Mouse (Mus musculus) midbrain, embryonic 15.5 days (tissue): ENCODE results near the gene 1700013G24Rik. TPM values are rescaled to one million over a fixed set of nuclear protein-coding genes. Genes with fewer than 3 reads are reported as not detected.

ENCODE experiments used
- ATAC-seq: fragments of 200-750 bp; cut with Nextera tagmentation; replicated peaks from 2 replicates; pipeline ENCODE4 v1.8.0; 2017; ENCODE audit warnings: moderate TSS enrichment
- H3K27ac ChIP-seq: fragments of 300-500 bp; sonication (generic); 2 replicates; pipeline ENCODE4 v1.5.1; 2015; ENCODE audit warnings: mild to moderate bottlenecking, inconsistent platforms
- H3K27me3 ChIP-seq: fragments of 300-500 bp; sonication (generic); replicated peaks from 2 replicates; pipeline ENCODE4 v1.6.1; 2015; ENCODE audit warnings: inconsistent platforms
- H3K36me3 ChIP-seq: fragments of 300-500 bp; sonication (generic); replicated peaks from 2 replicates; pipeline ENCODE4 v1.6.1; 2015; ENCODE audit warnings: inconsistent platforms
- H3K4me1 ChIP-seq: fragments of 300-500 bp; sonication (generic); 2 replicates; pipeline ENCODE4 v1.6.1; 2015; ENCODE audit warnings: inconsistent platforms
- H3K4me2 ChIP-seq: fragments of 300-500 bp; sonication (generic); 2 replicates; pipeline ENCODE4 v1.6.1; 2015; ENCODE audit warnings: inconsistent platforms, mild to moderate bottlenecking, moderate library complexity
- H3K4me3 ChIP-seq: fragments of 300-500 bp; sonication (generic); 2 replicates; pipeline ENCODE4 v1.5.1; 2015; ENCODE audit warnings: mild to moderate bottlenecking, inconsistent platforms
- H3K9ac ChIP-seq: fragments of 300-500 bp; sonication (generic); 2 replicates; pipeline ENCODE4 v1.6.1; 2015; ENCODE audit warnings: mild to moderate bottlenecking, inconsistent platforms
- H3K9me3 ChIP-seq: fragments of 300-500 bp; sonication (generic); 2 replicates; pipeline ENCODE4 v1.6.1; 2016; ENCODE audit warnings: inconsistent platforms
- WGBS: fragments of 180-500 bp; shearing (Covaris S2); methylation state at CpG from one replicate; pipeline ENCODE4 v1.1.7; 2015; ENCODE audit warnings: mixed read lengths; 5-methylcytosine and 5-hydroxymethylcytosine counted together
- polyA plus RNA-seq: library from polyadenylated mRNA; unstranded; fragments of >200 nt; fragmentation: Nextera tagmentation; extraction: Ambion mirVana; gene quantifications from 2 replicates; pipeline ENCODE4 v1.2.1, GENCODE M21; 2015

The 1700013G24Rik gene
- polyA plus RNA-seq, 1 experiment from 2014 or later, result not detected

DNA sequence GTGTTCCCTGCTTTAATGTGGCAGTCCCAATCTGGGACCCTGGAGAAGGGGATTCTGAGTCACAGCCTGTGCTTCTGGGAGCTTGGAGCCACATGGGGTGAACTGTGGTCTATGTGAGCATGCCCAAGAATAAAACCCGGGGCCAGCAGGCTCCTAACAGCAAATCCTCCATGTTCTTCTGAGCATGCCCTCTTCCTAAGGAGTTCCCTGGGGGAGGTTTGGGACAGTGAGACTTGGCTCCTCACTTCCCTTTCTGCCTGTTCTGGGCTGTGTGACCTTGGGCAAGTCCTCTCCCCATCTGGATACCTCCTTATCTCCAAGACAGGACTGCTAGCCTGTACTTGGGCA, 27.9 kb downstream of the 1700013G24Rik start:
- Histone ChIP-seq H3K4me2 (no peak overlapping the region), H3K9me3 (no peaks in the 10 kb centered on the region), H3K27me3 (no peaks in the 10 kb centered on the region), H3K9ac (no peak overlapping the region), H3K36me3 (no peaks in the 10 kb centered on the region), H3K4me3 (no peak overlapping the region), H3K27ac (no peak overlapping the region), H3K4me1 (peaks cover 16% of the 10 kb centered on the region)
- WGBS, result 14% methylated on average over 1 of the region's 1 CpGs
- no peak for ATAC-seq

GRCm38 (mm10) chr4:137481381-137482030, 28.4 kb downstream of the 1700013G24Rik start:
- no peaks in the 10 kb centered on the region for H3K27me3 ChIP-seq
- no peak overlapping the region for H3K4me2 ChIP-seq
- no peak overlapping the region for H3K4me3 ChIP-seq
- ATAC-seq, result no peak
- H3K9ac ChIP-seq, result no peak overlapping the region
- 69% methylated on average over 13 of the region's 13 CpGs for WGBS
- no peaks in the 10 kb centered on the region for H3K36me3 ChIP-seq
- no peaks in the 10 kb centered on the region for H3K9me3 ChIP-seq
- H3K27ac ChIP-seq, result no peak overlapping the region
- H3K4me1 ChIP-seq, result peaks cover 20% of the 10 kb centered on the region

- H3K9ac ChIP-seq, result no peak overlapping the region
- no peak for ATAC-seq
- H3K36me3 ChIP-seq, result no peaks in the 10 kb centered on the region
- no peaks in the 10 kb centered on the region for H3K9me3 ChIP-seq
- H3K27ac ChIP-seq, result no peak overlapping the region
- peaks cover 28% of the 10 kb centered on the region for H3K4me1 ChIP-seq
- no peak overlapping the region for H3K4me2 ChIP-seq
- 83% methylated on average over 16 of the region's 16 CpGs for WGBS
- H3K27me3 ChIP-seq, result no peaks in the 10 kb centered on the region
- H3K4me3 ChIP-seq, result no peak overlapping the region
Observed at GRCm38 (mm10) chr4:137483871-137484270, 30.8 kb downstream of the 1700013G24Rik start.

DNA sequence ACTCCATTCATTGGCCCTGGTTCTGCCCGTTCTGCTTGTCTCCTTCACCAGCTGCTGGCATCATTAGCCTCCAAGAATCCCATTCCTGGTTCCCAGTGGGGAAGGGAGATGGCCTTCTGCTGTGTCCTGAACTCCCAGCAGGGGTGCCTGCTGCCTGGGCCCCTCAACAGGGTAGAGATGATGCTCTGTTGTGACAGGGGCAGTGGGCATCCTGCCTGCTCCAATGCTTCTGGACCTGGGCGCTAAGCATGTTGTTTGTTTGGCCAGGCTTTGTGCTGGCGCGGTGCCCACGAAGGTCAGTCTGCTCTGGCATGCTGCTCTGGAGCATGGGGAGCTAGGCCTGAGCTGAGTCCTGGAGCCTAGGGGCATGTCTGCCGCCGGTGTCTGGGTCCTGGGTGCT, 31.5 kb downstream of the 1700013G24Rik start:
- 72% methylated on average over 7 of the region's 7 CpGs for WGBS
- peaks cover 31% of the 10 kb centered on the region for H3K4me1 ChIP-seq
- no peak for ATAC-seq

GRCm38 (mm10) chr4:137485258-137485960, 32.3 kb downstream of the 1700013G24Rik start:
- Histone ChIP-seq H3K4me1 (peaks cover 28% of the 10 kb centered on the region), H3K9me3 (no peaks in the 10 kb centered on the region), H3K27ac (no peak overlapping the region), H3K4me3 (no peak overlapping the region), H3K27me3 (no peaks in the 10 kb centered on the region), H3K36me3 (no peaks in the 10 kb centered on the region), H3K9ac (no peak overlapping the region), H3K4me2 (no peak overlapping the region)
- no peak for ATAC-seq
- 51% methylated on average over 14 of the region's 14 CpGs for WGBS

More for the DNA sequence above, 31.5 kb downstream of the 1700013G24Rik start:
- Histone ChIP-seq H3K27ac (no peak overlapping the region), H3K4me3 (no peak overlapping the region), H3K36me3 (no peaks in the 10 kb centered on the region), H3K9me3 (no peaks in the 10 kb centered on the region), H3K9ac (no peak overlapping the region), H3K4me2 (no peak overlapping the region), H3K27me3 (no peaks in the 10 kb centered on the region)

DNA sequence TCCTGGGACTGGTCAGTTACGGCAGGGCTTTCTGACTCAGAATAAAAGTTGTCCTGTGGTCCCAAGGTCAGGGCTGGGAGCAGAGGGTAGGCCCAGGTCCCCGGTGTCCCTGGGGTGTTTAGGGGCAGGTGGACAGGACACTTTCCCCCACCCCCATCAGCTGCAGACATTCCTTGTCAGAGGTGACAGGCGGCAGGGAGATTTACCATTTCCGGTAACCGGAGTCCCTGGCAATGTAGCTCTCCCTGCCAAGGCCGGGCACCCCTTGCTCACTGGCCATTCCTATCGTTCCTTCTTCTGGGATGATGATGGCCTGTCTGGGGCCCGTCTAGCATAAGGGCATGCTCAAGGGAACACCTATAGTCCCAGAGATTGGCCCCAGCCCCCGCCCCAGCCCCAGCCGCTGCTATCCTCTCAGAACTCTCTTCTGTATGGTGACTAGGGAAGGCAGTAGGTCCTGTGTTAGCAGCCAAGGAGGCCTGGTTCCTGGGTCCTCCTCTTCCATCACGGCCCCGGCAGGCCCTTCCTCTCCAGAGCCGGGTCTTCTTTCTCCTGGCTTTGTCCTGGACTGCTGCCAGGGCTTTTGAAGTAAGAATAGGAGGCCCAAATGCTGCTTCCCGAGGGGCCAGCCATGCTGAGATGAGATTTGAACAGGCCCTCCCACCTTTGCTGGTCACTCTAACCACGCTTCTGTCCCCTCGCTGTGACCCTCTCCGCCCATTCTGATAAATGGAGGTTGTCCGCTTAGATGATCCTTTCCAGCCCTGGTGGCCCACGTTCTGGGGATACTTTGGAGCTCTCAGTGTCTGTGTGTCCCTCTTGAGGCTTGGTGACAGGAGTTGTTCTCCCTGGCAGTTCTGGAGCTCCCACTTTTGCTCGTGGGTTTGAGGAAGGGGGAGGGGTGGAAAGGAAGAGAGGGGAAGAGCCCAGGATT, 33.3 kb downstream of the 1700013G24Rik start:
- H3K4me1 ChIP-seq, result peaks cover 28% of the 10 kb centered on the region
- 43% methylated on average over 20 of the region's 20 CpGs for WGBS
- no peak overlapping the region for H3K9ac ChIP-seq
- no peaks in the 10 kb centered on the region for H3K27me3 ChIP-seq
- H3K9me3 ChIP-seq, result no peaks in the 10 kb centered on the region
- H3K4me3 ChIP-seq, result no peak overlapping the region
- H3K36me3 ChIP-seq, result no peaks in the 10 kb centered on the region
- ATAC-seq, result no peak
- no peak overlapping the region for H3K27ac ChIP-seq
- no peak overlapping the region for H3K4me2 ChIP-seq

- ATAC-seq, result no peak
- no peak overlapping the region for H3K9ac ChIP-seq
- H3K36me3 ChIP-seq, result no peaks in the 10 kb centered on the region
- no peaks in the 10 kb centered on the region for H3K27me3 ChIP-seq
- WGBS, result 54% methylated on average over 10 of the region's 10 CpGs
- H3K4me2 ChIP-seq, result no peak overlapping the region
- no peak overlapping the region for H3K27ac ChIP-seq
- H3K9me3 ChIP-seq, result no peaks in the 10 kb centered on the region
- peaks cover 28% of the 10 kb centered on the region for H3K4me1 ChIP-seq
- no peak overlapping the region for H3K4me3 ChIP-seq
Observed at GRCm38 (mm10) chr4:137487286-137488000, 34.4 kb downstream of the 1700013G24Rik start.

DNA sequence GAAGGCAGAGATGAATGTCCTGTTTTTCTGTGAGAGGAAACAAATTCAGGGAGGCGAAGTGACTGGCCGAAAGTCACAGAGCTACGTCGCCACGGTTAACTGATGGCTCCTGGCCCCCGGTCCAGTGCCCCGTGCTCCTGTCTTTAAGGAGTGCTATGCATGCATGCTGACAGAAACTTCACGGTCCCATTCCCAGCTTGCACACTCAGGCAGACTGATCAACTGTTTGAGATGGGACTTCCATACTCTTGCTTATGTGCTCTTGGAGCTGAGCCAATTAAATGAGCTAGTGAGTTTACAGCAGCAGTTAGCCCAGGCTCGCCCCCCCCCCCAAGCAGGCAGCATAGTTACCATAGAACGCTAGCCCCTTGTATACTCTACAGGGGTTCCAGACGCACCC, 35.0 kb downstream of the 1700013G24Rik start:
- H3K9ac ChIP-seq, result no peak overlapping the region
- no peaks in the 10 kb centered on the region for H3K36me3 ChIP-seq
- H3K27me3 ChIP-seq, result no peaks in the 10 kb centered on the region
- 31% methylated on average over 11 of the region's 11 CpGs for WGBS
- no peak overlapping the region for H3K4me3 ChIP-seq
- H3K27ac ChIP-seq, result no peak overlapping the region
- no peaks in the 10 kb centered on the region for H3K9me3 ChIP-seq
- no peak for ATAC-seq
- no peak overlapping the region for H3K4me2 ChIP-seq
- peaks cover 28% of the 10 kb centered on the region for H3K4me1 ChIP-seq

DNA sequence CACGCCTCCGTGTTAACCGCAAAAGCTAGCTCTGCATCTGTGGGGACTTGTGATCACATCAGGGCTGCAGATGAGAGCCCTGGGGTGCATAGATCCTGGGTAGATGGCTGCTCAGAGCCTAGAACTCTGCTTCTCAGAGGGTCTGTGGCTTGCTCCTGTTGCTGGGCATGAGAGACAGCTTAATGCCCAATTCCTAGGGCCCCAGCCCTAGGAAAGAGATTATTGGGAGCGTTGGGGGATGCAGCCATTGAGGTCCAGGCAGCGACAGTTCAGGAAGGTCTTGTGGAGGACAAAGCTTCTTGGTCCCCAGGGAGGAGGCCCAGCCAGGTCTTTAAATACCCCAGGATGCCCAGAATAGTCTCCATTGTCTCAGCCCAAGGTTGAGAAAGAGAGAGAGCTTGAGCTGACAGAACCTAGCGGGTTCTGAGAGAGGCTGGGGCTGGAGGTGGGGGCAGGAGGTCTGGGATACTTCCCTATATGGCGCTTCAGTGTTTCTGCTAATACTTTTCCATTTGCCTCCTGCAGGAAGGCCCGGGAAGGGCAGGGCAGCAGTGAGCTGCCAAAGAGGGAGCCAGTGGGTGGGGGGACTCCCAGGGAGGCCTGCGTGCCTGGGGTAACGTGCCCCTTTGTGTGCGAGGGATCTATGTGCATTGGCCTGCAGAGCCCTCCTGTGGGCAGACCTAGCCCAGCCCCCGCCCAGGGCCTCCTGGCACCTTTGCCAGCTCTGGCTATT, 35.7 kb downstream of the 1700013G24Rik start:
- peaks cover 28% of the 10 kb centered on the region for H3K4me1 ChIP-seq
- 0 out of 2 replicates have a peak overlapping the region, but pooled peaks have one; percentile 1 for H3K27ac ChIP-seq
- H3K9me3 ChIP-seq, result no peaks in the 10 kb centered on the region
- WGBS, result 10% methylated on average over 12 of the region's 12 CpGs
- no peak overlapping the region for H3K4me3 ChIP-seq
- H3K27me3 ChIP-seq, result no peaks in the 10 kb centered on the region
- no peak overlapping the region for H3K9ac ChIP-seq
- no peak for ATAC-seq
- H3K36me3 ChIP-seq, result no peaks in the 10 kb centered on the region
- H3K4me2 ChIP-seq, result no peak overlapping the region

- 67% methylated on average over 8 of the region's 8 CpGs for WGBS
Observed at GRCm38 (mm10) chr4:137489996-137490395, 36.9 kb downstream of the 1700013G24Rik start.

DNA sequence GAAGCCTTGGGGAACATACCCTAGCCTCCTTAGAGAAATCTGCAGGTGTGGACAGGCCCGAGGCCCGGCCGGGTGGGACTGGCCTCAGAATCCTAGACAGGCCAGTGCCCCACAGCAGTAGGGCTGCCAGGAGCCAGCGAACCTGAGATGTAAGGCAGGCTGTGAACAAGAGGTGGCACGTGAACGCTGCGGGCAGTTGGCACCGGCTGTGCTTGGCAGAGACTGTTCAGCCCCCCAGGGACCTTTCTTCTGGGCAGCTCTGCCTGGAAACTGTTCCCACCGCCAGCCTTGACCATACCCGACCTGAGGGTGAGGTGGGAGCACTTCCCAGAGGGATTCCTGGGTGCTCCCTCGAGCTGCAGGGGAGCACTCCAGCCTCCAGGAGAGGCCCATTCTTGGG, 39.5 kb downstream of the 1700013G24Rik start:
- no peak for ATAC-seq
- H3K9me3 ChIP-seq, result no peaks in the 10 kb centered on the region
- H3K4me3 ChIP-seq, result no peak overlapping the region
- no peak overlapping the region for H3K9ac ChIP-seq
- no peak overlapping the region for H3K4me2 ChIP-seq
- H3K36me3 ChIP-seq, result no peaks in the 10 kb centered on the region
- no peak overlapping the region for H3K27ac ChIP-seq
- peaks cover 27% of the 10 kb centered on the region for H3K4me1 ChIP-seq
- 75% methylated on average over 11 of the region's 11 CpGs for WGBS
- no peaks in the 10 kb centered on the region for H3K27me3 ChIP-seq

More at GRCm38 (mm10) chr4:137489996-137490395, 36.9 kb downstream of the 1700013G24Rik start:
- H3K27me3 ChIP-seq, result no peaks in the 10 kb centered on the region
- H3K4me2 ChIP-seq, result no peak overlapping the region
- H3K36me3 ChIP-seq, result no peaks in the 10 kb centered on the region
- no peak overlapping the region for H3K9ac ChIP-seq
- no peak for ATAC-seq
- H3K9me3 ChIP-seq, result no peaks in the 10 kb centered on the region
- H3K4me3 ChIP-seq, result no peak overlapping the region
- H3K27ac ChIP-seq, result no peak overlapping the region
- peaks cover 32% of the 10 kb centered on the region for H3K4me1 ChIP-seq
